Mouse (Mus musculus): Measurements from ENCODE around the gene Ap5s1. TPM values are rescaled to one million over a fixed set of nuclear protein-coding genes. Genes with fewer than 3 reads are reported as not detected.

The Ap5s1 gene
- total and polyA plus RNA-seq, 2 experiments: 12.4 to 53.8 TPM

DNA sequence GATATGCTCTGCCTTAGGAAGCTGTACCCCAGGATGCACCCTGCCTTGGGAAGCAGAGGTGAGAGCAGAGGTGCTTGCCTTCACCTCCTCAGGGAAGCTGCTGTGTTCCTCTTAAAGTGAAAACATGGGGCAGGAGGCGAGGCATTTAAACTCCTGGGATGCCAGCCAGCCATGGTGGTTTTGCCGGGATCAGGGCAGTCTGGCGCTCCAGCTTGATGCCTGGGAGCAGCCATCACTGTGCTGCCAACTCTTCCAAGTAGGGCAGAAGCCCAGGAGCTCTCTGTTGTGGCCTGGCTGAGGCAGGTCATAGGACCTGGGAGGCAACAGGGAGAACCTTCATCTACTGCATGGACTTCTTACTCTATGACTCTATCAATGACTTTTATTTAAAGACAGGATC is 5.6 kb upstream of the Ap5s1 start:
- 91% methylated on average over 3 of the region's 3 CpGs for WGBS
- no peak for TF ChIP-seq CTCF (IDR thresholded peaks at IDR 0.05; ENCODE audit: low read depth, low read length)
- Histone ChIP-seq H3K9ac (ENCODE audit: low read depth, low read length) (no peak overlapping the region), H3K27ac (replicated peaks; ENCODE audit: insufficient read depth, low read depth, low read length) (no peak overlapping the region), H3K36me3 (ENCODE audit: control insufficient read depth, insufficient read depth, low read length) (no peaks in the 10 kb centered on the region), H3K4me1 (ENCODE audit: control insufficient read depth, insufficient read depth, low read length) (no peaks in the 10 kb centered on the region), H3K27me3 (ENCODE audit: control insufficient read depth, insufficient read depth, low read length) (no peaks in the 10 kb centered on the region), H3K79me2 (ENCODE audit: control insufficient read depth, insufficient read depth, low read length) (no peaks in the 10 kb centered on the region), H3K4me3 (ENCODE audit: insufficient read depth, low read depth, low read length) (no peak overlapping the region)
- DNase-seq (ENCODE audit: extremely low read depth, low read depth, low spot score): no peak

DNA sequence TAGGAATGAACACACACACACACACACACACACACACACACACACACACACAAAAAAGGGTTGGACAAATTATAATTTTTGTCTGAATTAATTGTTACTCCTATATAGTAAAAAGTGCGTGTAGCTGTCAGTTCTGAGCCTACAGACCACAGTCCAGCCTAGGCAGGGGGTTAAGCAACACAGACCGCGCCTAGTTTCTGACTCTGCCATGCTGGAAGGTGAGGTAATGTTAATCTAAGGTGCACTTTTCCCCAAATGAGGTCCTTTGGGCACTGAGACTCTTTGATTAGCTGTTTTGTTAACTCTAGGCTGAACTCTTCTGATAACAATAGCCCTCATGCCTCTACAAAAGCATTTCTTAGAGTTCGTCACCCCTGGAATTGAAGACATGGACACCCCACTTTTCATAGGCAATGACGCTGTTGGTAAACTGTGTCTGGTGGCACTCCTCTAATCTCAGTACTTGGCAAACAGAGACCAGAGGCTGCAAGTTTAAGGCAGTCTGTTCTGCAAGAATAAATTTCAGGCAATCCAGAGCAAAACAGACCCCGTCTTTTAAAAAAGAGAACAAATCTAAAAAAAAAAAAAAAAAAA is 3.0 kb upstream of the Ap5s1 start:
- DNase-seq (ENCODE audit: extremely low read depth, low read depth, low spot score): no peak
- H3K4me3 ChIP-seq (ENCODE audit: insufficient read depth, low read depth, low read length): no peak overlapping the region

GRCm38 (mm10) chr2:131204410-131204981 is 2.4 kb upstream of the Ap5s1 start:
- Histone ChIP-seq H3K79me2 (ENCODE audit: control insufficient read depth, insufficient read depth, low read length) (no peaks in the 10 kb centered on the region), H3K4me3 (ENCODE audit: insufficient read depth, low read depth, low read length) (peak overlapping the region; percentile 10; the same call in 1 of the 2 replicates), H3K4me1 (ENCODE audit: control insufficient read depth, insufficient read depth, low read length) (peaks cover 3% of the 10 kb centered on the region), H3K9ac (ENCODE audit: low read depth, low read length) (peak overlapping the region; percentile 33; the same call in 1 of the 2 replicates), H3K27ac (replicated peaks; ENCODE audit: insufficient read depth, low read depth, low read length) (peak overlapping the region; percentile 73), H3K27me3 (ENCODE audit: control insufficient read depth, insufficient read depth, low read length) (no peaks in the 10 kb centered on the region), H3K36me3 (ENCODE audit: control insufficient read depth, insufficient read depth, low read length) (no peaks in the 10 kb centered on the region)
- DNase-seq (ENCODE audit: extremely low read depth, low read depth, low spot score): peak; percentile 60
- no peak for TF ChIP-seq CTCF (IDR thresholded peaks at IDR 0.05; ENCODE audit: low read depth, low read length)
- no peak for TF ChIP-seq POLR2A (IDR thresholded peaks at IDR 0.05; ENCODE audit: extremely low read depth, insufficient read depth, low read length)
- WGBS: 57% methylated on average over 7 of the region's 7 CpGs

More for the DNA sequence above, 3.0 kb upstream of the Ap5s1 start:
- Histone ChIP-seq H3K9ac (ENCODE audit: low read depth, low read length) (no peak overlapping the region), H3K36me3 (ENCODE audit: control insufficient read depth, insufficient read depth, low read length) (no peaks in the 10 kb centered on the region), H3K27me3 (ENCODE audit: control insufficient read depth, insufficient read depth, low read length) (no peaks in the 10 kb centered on the region), H3K27ac (replicated peaks; ENCODE audit: insufficient read depth, low read depth, low read length) (no peak overlapping the region), H3K79me2 (ENCODE audit: control insufficient read depth, insufficient read depth, low read length) (no peaks in the 10 kb centered on the region), H3K4me1 (ENCODE audit: control insufficient read depth, insufficient read depth, low read length) (no peaks in the 10 kb centered on the region)
- no peak for TF ChIP-seq POLR2A (IDR thresholded peaks at IDR 0.05; ENCODE audit: extremely low read depth, insufficient read depth, low read length)
- no peak for TF ChIP-seq CTCF (IDR thresholded peaks at IDR 0.05; ENCODE audit: low read depth, low read length)
- 90% methylated on average over 6 of the region's 6 CpGs for WGBS

GRCm38 (mm10) chr2:131205521-131206182 is 1.2 kb upstream of the Ap5s1 start:
- WGBS: 86% methylated on average over 8 of the region's 8 CpGs
- Histone ChIP-seq H3K79me2 (ENCODE audit: control insufficient read depth, insufficient read depth, low read length) (no peaks in the 10 kb centered on the region), H3K9ac (ENCODE audit: low read depth, low read length) (no peak overlapping the region), H3K27ac (replicated peaks; ENCODE audit: insufficient read depth, low read depth, low read length) (no peak overlapping the region), H3K4me3 (ENCODE audit: insufficient read depth, low read depth, low read length) (no peak overlapping the region), H3K36me3 (ENCODE audit: control insufficient read depth, insufficient read depth, low read length) (no peaks in the 10 kb centered on the region), H3K4me1 (ENCODE audit: control insufficient read depth, insufficient read depth, low read length) (peaks cover 3% of the 10 kb centered on the region), H3K27me3 (ENCODE audit: control insufficient read depth, insufficient read depth, low read length) (no peaks in the 10 kb centered on the region)
- DNase-seq (ENCODE audit: extremely low read depth, low read depth, low spot score): no peak
- TF ChIP-seq POLR2A (IDR thresholded peaks at IDR 0.05; ENCODE audit: extremely low read depth, insufficient read depth, low read length) (no peak), CTCF (IDR thresholded peaks at IDR 0.05; ENCODE audit: low read depth, low read length) (no peak)

DNA sequence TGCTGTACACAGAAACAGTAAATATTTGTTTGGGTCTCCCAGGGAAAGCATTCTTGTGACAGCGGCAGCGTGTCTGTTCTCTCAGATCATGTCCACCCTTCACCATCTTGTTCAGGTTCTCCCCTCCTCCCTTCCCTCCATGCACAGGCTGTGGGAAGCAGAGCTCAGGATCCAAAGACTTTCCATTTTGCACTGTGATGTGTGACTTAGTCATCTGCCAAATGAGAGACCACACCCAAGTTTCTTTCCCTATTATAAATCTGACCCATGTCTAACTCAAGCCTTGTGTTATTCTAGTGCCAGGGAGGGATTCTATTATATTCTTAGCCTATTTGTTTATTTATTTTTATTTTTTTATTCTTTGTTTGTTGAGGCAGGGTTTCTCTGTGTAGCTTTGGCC is 1.5 kb downstream of the Ap5s1 start:
- H3K79me2 ChIP-seq (ENCODE audit: control insufficient read depth, insufficient read depth, low read length): peaks cover 9% of the 10 kb centered on the region; the same call in 1 of the 2 replicates
- H3K27me3 ChIP-seq (ENCODE audit: control insufficient read depth, insufficient read depth, low read length): no peaks in the 10 kb centered on the region
- no peak for TF ChIP-seq CTCF (IDR thresholded peaks at IDR 0.05; ENCODE audit: low read depth, low read length)
- no peak for TF ChIP-seq POLR2A (IDR thresholded peaks at IDR 0.05; ENCODE audit: extremely low read depth, insufficient read depth, low read length)
- DNase-seq (ENCODE audit: extremely low read depth, low read depth, low spot score): no peak
- H3K9ac ChIP-seq (ENCODE audit: low read depth, low read length): no peak overlapping the region
- 95% methylated on average over 2 of the region's 2 CpGs for WGBS
- H3K27ac ChIP-seq (replicated peaks; ENCODE audit: insufficient read depth, low read depth, low read length): no peak overlapping the region
- H3K4me1 ChIP-seq (ENCODE audit: control insufficient read depth, insufficient read depth, low read length): peaks cover 6% of the 10 kb centered on the region
- H3K36me3 ChIP-seq (ENCODE audit: control insufficient read depth, insufficient read depth, low read length): peaks cover 2% of the 10 kb centered on the region; the same call in 1 of the 2 replicates
- H3K4me3 ChIP-seq (ENCODE audit: insufficient read depth, low read depth, low read length): no peak overlapping the region

All from liver, adult 2 months (tissue).